Mouse (Mus musculus) heart, embryonic 13.5 days (tissue): ENCODE results near the gene Gm13277. TPM values are rescaled to one million over a fixed set of nuclear protein-coding genes. Genes with fewer than 3 reads are reported as not detected.
"Not testable (repeated sequence)": the region's sequence is repeated elsewhere in the genome, so short reads cannot be mapped to it uniquely, and the experiment has no call there.

Experiments
- ATAC-seq: fragments of 200-750 bp; cut with Nextera tagmentation; 2 replicates; pipeline ENCODE4 v1.8.0; 2017; ENCODE audit warnings: moderate TSS enrichment; ENCODE audit not compliant: insufficient number of reproducible peaks, low FRiP score, low TSS enrichment; ENCODE audit errors: extremely low read depth
- H3K27ac ChIP-seq: fragments of 300-500 bp; sonication (generic); replicated peaks from 2 replicates; pipeline ENCODE4 v1.5.1; 2015; ENCODE audit warnings: moderate library complexity, mild to moderate bottlenecking, inconsistent platforms
- H3K27me3 ChIP-seq: fragments of 300-500 bp; sonication (generic); replicated peaks from 2 replicates; pipeline ENCODE4 v1.6.1; 2015; ENCODE audit warnings: mild to moderate bottlenecking, inconsistent platforms
- H3K36me3 ChIP-seq: fragments of 300-500 bp; sonication (generic); 2 replicates; pipeline ENCODE4 v1.6.1; 2015; ENCODE audit warnings: mild to moderate bottlenecking, inconsistent platforms
- H3K4me1 ChIP-seq: fragments of 300-500 bp; sonication (generic); 2 replicates; pipeline ENCODE4 v1.6.1; 2015; ENCODE audit warnings: inconsistent platforms
- H3K4me2 ChIP-seq: fragments of 300-500 bp; sonication (generic); 2 replicates; pipeline ENCODE4 v1.6.1; 2015; ENCODE audit warnings: inconsistent platforms, mild to moderate bottlenecking, moderate library complexity
- H3K4me3 ChIP-seq: fragments of 300-500 bp; sonication (generic); 2 replicates; pipeline ENCODE4 v1.5.1; 2015; ENCODE audit warnings: moderate library complexity, mild to moderate bottlenecking, inconsistent platforms
- H3K9ac ChIP-seq: fragments of 300-500 bp; sonication (generic); 2 replicates; pipeline ENCODE4 v1.6.1; 2015; ENCODE audit warnings: inconsistent platforms, mild to moderate bottlenecking, moderate library complexity
- H3K9me3 ChIP-seq: fragments of 300-500 bp; sonication (generic); 2 replicates; pipeline ENCODE4 v1.6.1; 2016; ENCODE audit warnings: inconsistent platforms
- WGBS: fragments of 180-500 bp; shearing (Covaris S2); methylation state at CpG from one replicate; pipeline ENCODE4 v1.1.7; 2015; ENCODE audit warnings: mixed read lengths; 5-methylcytosine and 5-hydroxymethylcytosine counted together
- polyA plus RNA-seq: library from polyadenylated mRNA; unstranded; fragments of >200 nt; fragmentation: Nextera tagmentation; extraction: Ambion mirVana; gene quantifications from 2 replicates; pipeline ENCODE4 v1.2.1, GENCODE M21; 2015

Gene Gm13277
- polyA plus RNA-seq, 1 experiment from 2014 or later = not detected

- H3K27ac ChIP-seq = peak overlapping the region; percentile 65
- H3K4me2 ChIP-seq = peak overlapping the region; percentile 56
- H3K27me3 ChIP-seq, ATAC-seq, H3K9me3 ChIP-seq, H3K36me3 ChIP-seq: not testable (repeated sequence)
- WGBS = 0% methylated on average over 25 of the region's 28 CpGs
- H3K4me1 ChIP-seq = peaks cover 15% of the 10 kb centered on the region
- H3K4me3 ChIP-seq = peak overlapping the region; percentile 44
- H3K9ac ChIP-seq = peak overlapping the region; percentile 73; the same call in 1 of the 2 replicates
These were observed 28.0 kb upstream of the Gm13277 start for GRCm38 (mm10) chr4:88760431-88760830.

GRCm38 (mm10) chr4:88761776-88762175 is 26.7 kb upstream of the Gm13277 start:
- WGBS = 55% methylated on average over 6 of the region's 8 CpGs
- H3K9me3 ChIP-seq, H3K36me3 ChIP-seq, ATAC-seq, H3K9ac ChIP-seq, H3K4me1 ChIP-seq, H3K4me3 ChIP-seq, H3K27me3 ChIP-seq, H3K4me2 ChIP-seq, H3K27ac ChIP-seq: not testable (repeated sequence)

GRCm38 (mm10) chr4:88762341-88762740 is 26.1 kb upstream of the Gm13277 start:
- H3K9me3 ChIP-seq, H3K27ac ChIP-seq, H3K4me3 ChIP-seq, H3K36me3 ChIP-seq, H3K4me1 ChIP-seq, H3K9ac ChIP-seq, ATAC-seq, H3K27me3 ChIP-seq: not testable (repeated sequence)
- peak overlapping the region; percentile 60 for H3K4me2 ChIP-seq
- WGBS = 47% methylated on average over 9 of the region's 9 CpGs

- not testable (repeated sequence) for H3K9me3 ChIP-seq, H3K4me1 ChIP-seq, H3K27me3 ChIP-seq, H3K36me3 ChIP-seq, ATAC-seq
- Histone ChIP-seq H3K4me3 (peak overlapping the region; percentile 42), H3K9ac (peak overlapping the region; percentile 62), H3K4me2 (peak overlapping the region; percentile 57), H3K27ac (peak overlapping the region; percentile 56)
- 5% methylated on average over 25 of the region's 42 CpGs for WGBS
These were observed 24.9 kb upstream of the Gm13277 start for GRCm38 (mm10) chr4:88763384-88764018.

GRCm38 (mm10) chr4:88773534-88773933 is 14.9 kb upstream of the Gm13277 start, which contains the start of gene Gm13290:
Gene Gm13290 (plus strand): TSS chr4:88773834.
- H3K27me3 ChIP-seq, H3K27ac ChIP-seq, H3K4me1 ChIP-seq, H3K4me2 ChIP-seq, H3K9ac ChIP-seq, H3K36me3 ChIP-seq, H3K9me3 ChIP-seq, H3K4me3 ChIP-seq, ATAC-seq: not testable (repeated sequence)
- no CpG with 5 or more reads among the region's 32 CpGs for WGBS

GRCm38 (mm10) chr4:88776622-88777021 is 11.8 kb upstream of the Gm13277 start, which contains the start of gene Gm13289:
Gene Gm13289 (plus strand): TSS chr4:88776922.
- not testable (repeated sequence) for H3K9me3 ChIP-seq, H3K4me1 ChIP-seq, H3K27ac ChIP-seq, H3K27me3 ChIP-seq, ATAC-seq, H3K4me3 ChIP-seq, H3K9ac ChIP-seq, H3K36me3 ChIP-seq, H3K4me2 ChIP-seq
- no CpG with 5 or more reads among the region's 29 CpGs for WGBS

GRCm38 (mm10) chr4:88779550-88779949 is 8.9 kb upstream of the Gm13277 start, which contains the start of gene Gm13272:
Gene Gm13272 (plus strand): TSS chr4:88779850.
- not testable (repeated sequence) for H3K9ac ChIP-seq, ATAC-seq, H3K36me3 ChIP-seq, H3K27ac ChIP-seq, H3K4me2 ChIP-seq, H3K9me3 ChIP-seq, H3K4me1 ChIP-seq, H3K4me3 ChIP-seq, H3K27me3 ChIP-seq
- WGBS = no CpG with 5 or more reads among the region's 29 CpGs

- not testable (repeated sequence) for H3K27ac ChIP-seq, H3K9ac ChIP-seq, H3K4me2 ChIP-seq, H3K27me3 ChIP-seq, H3K4me1 ChIP-seq, H3K36me3 ChIP-seq, H3K4me3 ChIP-seq, ATAC-seq, H3K9me3 ChIP-seq
- WGBS = 40% methylated on average over 16 of the region's 18 CpGs
These were observed 8.1 kb upstream of the Gm13277 start for GRCm38 (mm10) chr4:88780320-88780719.

- not testable (repeated sequence) for H3K9me3 ChIP-seq, H3K4me1 ChIP-seq, H3K36me3 ChIP-seq, ATAC-seq, H3K27me3 ChIP-seq
- WGBS = 13% methylated on average over 4 of the region's 7 CpGs
- 0 out of 2 replicates have a peak within 1 kb of the TSS, but pooled peaks have one; percentile 47 for H3K9ac ChIP-seq
- H3K4me2 ChIP-seq = peak within 1 kb of the TSS; percentile 58
- H3K4me3 ChIP-seq = peak within 1 kb of the TSS; percentile 37
- H3K27ac ChIP-seq = peak within 1 kb of the TSS; percentile 66
These were observed 6.6 kb upstream of the Gm13277 start, which contains the start of gene Ifnz for GRCm38 (mm10) chr4:88781831-88782230. Gene Ifnz (plus strand): TSS chr4:88782131.

GRCm38 (mm10) chr4:88782335-88782734 is 6.1 kb upstream of the Gm13277 start:
- H3K36me3 ChIP-seq, H3K9me3 ChIP-seq, H3K27me3 ChIP-seq, H3K4me1 ChIP-seq, ATAC-seq: not testable (repeated sequence)
- WGBS = 0% methylated on average over 14 of the region's 31 CpGs
- Histone ChIP-seq H3K4me2 (peak overlapping the region; percentile 58), H3K9ac (0 out of 2 replicates have a peak overlapping the region, but pooled peaks have one; percentile 47), H3K27ac (peak overlapping the region; percentile 66), H3K4me3 (peak overlapping the region; percentile 37)

GRCm38 (mm10) chr4:88785409-88785808 is 3.0 kb upstream of the Gm13277 start, which contains the start of gene Gm13276:
Gene Gm13276 (plus strand): TSS chr4:88785709.
- not testable (repeated sequence) for H3K4me3 ChIP-seq, H3K4me2 ChIP-seq, H3K9me3 ChIP-seq, H3K9ac ChIP-seq, ATAC-seq, H3K27me3 ChIP-seq, H3K27ac ChIP-seq, H3K4me1 ChIP-seq, H3K36me3 ChIP-seq
- WGBS = no CpG with 5 or more reads among the region's 27 CpGs

- not testable (repeated sequence) for H3K27me3 ChIP-seq, ATAC-seq, H3K4me3 ChIP-seq, H3K27ac ChIP-seq, H3K36me3 ChIP-seq, H3K4me2 ChIP-seq, H3K9ac ChIP-seq, H3K9me3 ChIP-seq, H3K4me1 ChIP-seq
- no CpG with 5 or more reads among the region's 28 CpGs for WGBS
These were observed 2.8 kb downstream of the Gm13277 start, which contains the start of gene Gm13278 for GRCm38 (mm10) chr4:88791250-88791649. Gene Gm13278 (plus strand): TSS chr4:88791550.
